Mouse (Mus musculus): ENCODE measurements around the gene Homer2. TPM values are rescaled to one million over a fixed set of nuclear protein-coding genes. Genes with fewer than 3 reads are reported as not detected.

The Homer2 gene
- total and polyA plus RNA-seq, 3 experiments: 0.08 TPM; not detected in 2

GRCm38 (mm10) chr7:81570271-81570670 lies 137.1 kb downstream of the Homer2 start:
- H3K4me2 ChIP-seq (ENCODE audit: insufficient read depth, low read depth, poor library complexity, severe bottlenecking): no peak overlapping the region
- in situ Hi-C loops (cut with MboI; ENCODE audit: low pct_ligation_motif_present, low pct_unique_long_range_greater_than_20kb, low sequenced_read_pairs): no loop called here
- no peak overlapping the region for H3K4me3 ChIP-seq (replicated peaks in 1 of 3; ENCODE audit: low read depth in 2 of 3, low read length in 2 of 3, poor library complexity in 1 of 3)

GRCm38 (mm10) chr7:81569851-81570250 lies 137.5 kb downstream of the Homer2 start:
- in situ Hi-C loops (cut with MboI; ENCODE audit: low pct_ligation_motif_present, low pct_unique_long_range_greater_than_20kb, low sequenced_read_pairs) (no loop called here), dilution Hi-C loops (cut with MboI; ENCODE audit: extremely low pct_ligation_motif_present, extremely low pct_unique_long_range_greater_than_20kb, low sequenced_read_pairs) (no loop called here)
- Histone ChIP-seq H3K9me3 (replicated peaks; ENCODE audit: low read length) (no peaks in the 10 kb centered on the region), H3K36me3 (replicated peaks in 1 of 2; ENCODE audit: control insufficient read depth in 1 of 2, insufficient read depth in 1 of 2, low read length in 1 of 2) (peaks cover 1 to 7% of the 10 kb centered on the region in 2 experiments), H3K4me3 (replicated peaks in 1 of 3; ENCODE audit: low read depth in 2 of 3, low read length in 2 of 3, poor library complexity in 1 of 3) (no peak overlapping the region), H3K27ac (ENCODE audit: insufficient read depth, low read depth) (no peak overlapping the region), H3K9ac (ENCODE audit: insufficient read depth, low read depth) (no peak overlapping the region), H3K27me3 (replicated peaks) (no peaks in the 10 kb centered on the region), H3K79me2 (replicated peaks; ENCODE audit: control insufficient read depth, extremely low read depth, insufficient read depth, poor library complexity, severe bottlenecking) (peaks cover 23% of the 10 kb centered on the region), H3K4me2 (ENCODE audit: insufficient read depth, low read depth, poor library complexity, severe bottlenecking) (no peak overlapping the region), H3K4me1 (ENCODE audit: control insufficient read depth in 1 of 2, insufficient read depth in 2 of 2) (peaks cover 0 to 20% of the 10 kb centered on the region in 2 experiments; a peak in 2 of 4 replicates)
- no peak for TF ChIP-seq UBTF (IDR thresholded peaks at IDR 0.05; ENCODE audit: low read depth, low read length)
- TF ChIP-seq JUN (IDR thresholded peaks at IDR 0.05; ENCODE audit: insufficient read depth, low read depth, low read length): no peak
- TF ChIP-seq MAZ (IDR thresholded peaks at IDR 0.05; ENCODE audit: low read depth, low read length): no peak
- TF ChIP-seq CHD2 (IDR thresholded peaks at IDR 0.05; ENCODE audit: low read length): no peak
- no peak for TF ChIP-seq ZNF384 (IDR thresholded peaks at IDR 0.05; ENCODE audit: low read depth, low read length)
- TF ChIP-seq IRF4 (IDR thresholded peaks at IDR 0.05; ENCODE audit: low read depth, low read length): no peak
- TF ChIP-seq TBP (conservative IDR thresholded peaks at IDR 0.05; ENCODE audit: low read depth, low read length): no peak
- no peak for TF ChIP-seq NELFE (IDR thresholded peaks at IDR 0.05; ENCODE audit: low read depth, low read length)
- TF ChIP-seq RCOR1 (conservative IDR thresholded peaks at IDR 0.05; ENCODE audit: low read depth, low read length): no peak
- no peak for TF ChIP-seq TCF12 (IDR thresholded peaks at IDR 0.05; ENCODE audit: low read depth, low read length)
- TF ChIP-seq BHLHE40 (IDR thresholded peaks at IDR 0.05; ENCODE audit: low read depth, low read length): no peak
- TF ChIP-seq USF2 (conservative IDR thresholded peaks at IDR 0.05; ENCODE audit: low read depth, low read length): no peak
- DNase-seq (ENCODE audit: extremely low read depth): no peak

More at GRCm38 (mm10) chr7:81570271-81570670, 137.1 kb downstream of the Homer2 start:
- dilution Hi-C loops (cut with MboI; ENCODE audit: extremely low pct_ligation_motif_present, extremely low pct_unique_long_range_greater_than_20kb, low sequenced_read_pairs): no loop called here
- Histone ChIP-seq H3K9me3 (replicated peaks; ENCODE audit: low read length) (no peaks in the 10 kb centered on the region), H3K4me1 (ENCODE audit: control insufficient read depth in 1 of 2, insufficient read depth in 2 of 2) (peaks cover 0 to 20% of the 10 kb centered on the region in 2 experiments; a peak in 2 of 4 replicates), H3K79me2 (replicated peaks; ENCODE audit: control insufficient read depth, extremely low read depth, insufficient read depth, poor library complexity, severe bottlenecking) (peaks cover 23% of the 10 kb centered on the region), H3K27me3 (replicated peaks) (no peaks in the 10 kb centered on the region), H3K9ac (ENCODE audit: insufficient read depth, low read depth) (no peak overlapping the region), H3K27ac (ENCODE audit: insufficient read depth, low read depth) (no peak overlapping the region), H3K36me3 (replicated peaks in 1 of 2; ENCODE audit: control insufficient read depth in 1 of 2, insufficient read depth in 1 of 2, low read length in 1 of 2) (peaks cover 5 to 11% of the 10 kb centered on the region in 2 experiments)
- TF ChIP-seq JUND (conservative IDR thresholded peaks at IDR 0.05; ENCODE audit: low read depth, low read length): no peak
- TF ChIP-seq ZNF384 (IDR thresholded peaks at IDR 0.05; ENCODE audit: low read depth, low read length): no peak
- TF ChIP-seq BHLHE40 (IDR thresholded peaks at IDR 0.05; ENCODE audit: low read depth, low read length): no peak
- TF ChIP-seq MAFK (IDR thresholded peaks at IDR 0.05; ENCODE audit: insufficient replicate concordance, low read length): no peak
- TF ChIP-seq GABPA (IDR thresholded peaks at IDR 0.05; ENCODE audit: insufficient replicate concordance, low read depth, low read length): no peak
- TF ChIP-seq ZC3H11A (IDR thresholded peaks at IDR 0.05; ENCODE audit: low read depth, low read length): no peak
- no peak for TF ChIP-seq NRF1 (IDR thresholded peaks at IDR 0.05; ENCODE audit: low read depth, low read length)
- no peak for TF ChIP-seq USF2 (conservative IDR thresholded peaks at IDR 0.05; ENCODE audit: low read depth, low read length)
- no peak for TF ChIP-seq ELF1 (IDR thresholded peaks at IDR 0.05; ENCODE audit: low read depth, low read length)
- no peak for TF ChIP-seq MAZ (IDR thresholded peaks at IDR 0.05; ENCODE audit: low read depth, low read length)
- DNase-seq (ENCODE audit: extremely low read depth): no peak
